Mouse (Mus musculus): Measurements from ENCODE around the gene Tmod4. TPM values are rescaled to one million over a fixed set of nuclear protein-coding genes. Genes with fewer than 3 reads are reported as not detected.
"Not testable (repeated sequence)": the region's sequence is repeated elsewhere in the genome, so short reads cannot be mapped to it uniquely, and the experiment has no call there.

Gene Tmod4
- total RNA-seq (2021) = 1.4 TPM in 1 of 2 replicates, not detected in the other
- long read RNA-seq, experiment 1, partial matches to known transcripts = 1 of 1 reads
- long read RNA-seq, experiment 1, other reads (novel, unspliced or antisense) = 0 of 1 reads
- long read RNA-seq, experiment 2 = 0 reads

DNA sequence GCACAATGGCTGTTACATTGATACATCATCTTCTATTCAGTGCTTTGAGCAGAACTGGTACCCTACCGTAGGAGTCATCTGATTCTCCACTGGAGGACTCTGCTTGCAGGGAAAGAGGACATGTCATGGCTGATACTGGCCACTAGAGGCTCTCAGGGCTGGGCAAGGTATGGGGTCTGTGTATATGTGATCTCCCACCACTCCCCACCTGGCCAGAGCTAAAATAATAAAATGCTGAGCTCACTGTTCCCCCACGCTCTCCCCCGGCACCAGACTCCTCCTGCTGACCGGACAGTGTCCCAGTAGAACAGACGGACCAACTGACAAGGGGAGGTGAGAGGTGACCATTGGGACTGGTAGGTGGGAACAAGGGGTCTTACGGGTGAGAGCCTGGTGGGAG, at the start of gene Tmod4:
Gene Tmod4, plus strand, starts transcription at position 231 of the 400 bp plus-strand sequence.
- no peak for DNase-seq

DNA sequence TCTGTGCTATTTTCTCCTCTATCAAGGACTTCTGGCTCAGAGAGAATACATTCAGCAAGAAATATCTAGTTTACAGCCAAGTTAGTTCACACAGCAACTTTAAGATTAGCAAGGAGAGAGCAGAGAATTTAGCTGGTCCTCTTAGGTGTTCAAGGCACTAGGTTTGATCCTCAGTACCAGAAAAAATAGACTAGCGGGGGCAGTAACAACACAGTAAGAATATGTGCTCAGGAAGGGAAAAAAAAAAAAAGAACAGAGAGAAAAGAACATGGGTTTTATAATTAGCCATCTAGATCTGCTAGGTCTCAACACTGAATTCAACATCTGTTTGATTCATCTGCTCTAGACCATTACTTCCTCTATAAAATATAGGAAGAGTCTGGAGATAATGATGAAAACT, 36.2 kb upstream of the Tmod4 start:
- DNase-seq = no peak

- DNase-seq = no peak
Observed at GRCm38 (mm10) chr3:95100854-95101253, 23.4 kb upstream of the Tmod4 start.

DNA sequence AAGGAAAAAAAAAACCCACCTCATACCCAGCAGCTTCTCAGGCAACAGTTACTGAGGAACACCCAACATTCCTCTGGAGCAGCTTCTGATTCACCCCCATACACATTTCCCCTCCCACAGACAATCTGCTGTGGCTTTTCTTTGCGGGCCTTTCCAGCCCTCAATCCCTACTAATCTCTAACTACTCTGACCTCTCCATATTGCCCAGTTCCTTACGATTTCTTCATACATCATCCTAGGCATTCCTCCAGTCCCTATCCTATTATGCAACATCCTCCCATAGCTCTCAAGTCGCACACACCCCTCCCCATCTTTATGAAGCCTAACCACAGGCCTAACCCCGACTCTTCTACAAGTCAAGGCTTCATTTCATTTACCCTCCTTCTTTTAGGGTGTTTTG, 19.2 kb upstream of the Tmod4 start:
- no peak for DNase-seq

DNA sequence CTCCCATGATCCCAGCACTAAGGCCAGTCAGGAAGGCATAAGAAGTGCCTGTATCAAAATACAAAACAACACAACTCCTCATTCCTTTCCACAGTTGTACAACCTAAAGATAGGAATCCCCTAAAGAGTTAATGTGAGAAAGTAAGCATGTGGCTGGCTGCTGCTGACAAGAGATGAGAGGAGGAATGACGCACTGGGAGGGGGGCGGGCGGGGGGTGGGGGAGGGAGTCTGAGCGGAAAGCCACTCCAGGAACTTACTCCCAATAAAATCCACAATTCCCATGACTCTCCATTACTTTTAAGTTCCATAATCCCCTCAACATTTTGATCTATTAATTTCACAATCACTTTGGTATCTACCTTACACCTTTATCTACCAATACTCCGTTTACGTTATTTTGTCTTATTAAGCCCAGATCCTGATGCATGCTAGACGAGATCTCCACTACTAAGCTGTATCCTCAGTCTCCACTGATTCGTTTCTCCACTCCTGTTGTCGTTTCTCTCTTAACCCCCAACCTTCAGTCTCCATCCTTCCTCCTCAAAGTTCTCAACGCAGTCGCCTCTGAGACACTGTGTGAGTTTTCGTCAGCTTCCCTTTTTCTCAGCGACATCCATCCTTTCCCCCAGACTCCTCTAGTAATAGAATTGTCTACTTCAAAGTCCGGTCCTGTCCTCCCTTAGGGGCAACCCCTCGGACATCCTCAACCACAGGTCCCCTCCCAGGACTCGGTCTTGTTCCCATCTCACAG, 18.5 kb upstream of the Tmod4 start:
- DNase-seq = no peak

GRCm38 (mm10) chr3:95106338-95107117, 17.7 kb upstream of the Tmod4 start, which contains the start of gene Pip5k1a:
Gene Pip5k1a, minus strand, starts transcription at chr3:95106930.
- peak; percentile 98 for DNase-seq

GRCm38 (mm10) chr3:95107308-95107707, 17.0 kb upstream of the Tmod4 start:
- DNase-seq = not testable (repeated sequence)

GRCm38 (mm10) chr3:95107898-95108297, 16.4 kb upstream of the Tmod4 start:
- no peak for DNase-seq

DNA sequence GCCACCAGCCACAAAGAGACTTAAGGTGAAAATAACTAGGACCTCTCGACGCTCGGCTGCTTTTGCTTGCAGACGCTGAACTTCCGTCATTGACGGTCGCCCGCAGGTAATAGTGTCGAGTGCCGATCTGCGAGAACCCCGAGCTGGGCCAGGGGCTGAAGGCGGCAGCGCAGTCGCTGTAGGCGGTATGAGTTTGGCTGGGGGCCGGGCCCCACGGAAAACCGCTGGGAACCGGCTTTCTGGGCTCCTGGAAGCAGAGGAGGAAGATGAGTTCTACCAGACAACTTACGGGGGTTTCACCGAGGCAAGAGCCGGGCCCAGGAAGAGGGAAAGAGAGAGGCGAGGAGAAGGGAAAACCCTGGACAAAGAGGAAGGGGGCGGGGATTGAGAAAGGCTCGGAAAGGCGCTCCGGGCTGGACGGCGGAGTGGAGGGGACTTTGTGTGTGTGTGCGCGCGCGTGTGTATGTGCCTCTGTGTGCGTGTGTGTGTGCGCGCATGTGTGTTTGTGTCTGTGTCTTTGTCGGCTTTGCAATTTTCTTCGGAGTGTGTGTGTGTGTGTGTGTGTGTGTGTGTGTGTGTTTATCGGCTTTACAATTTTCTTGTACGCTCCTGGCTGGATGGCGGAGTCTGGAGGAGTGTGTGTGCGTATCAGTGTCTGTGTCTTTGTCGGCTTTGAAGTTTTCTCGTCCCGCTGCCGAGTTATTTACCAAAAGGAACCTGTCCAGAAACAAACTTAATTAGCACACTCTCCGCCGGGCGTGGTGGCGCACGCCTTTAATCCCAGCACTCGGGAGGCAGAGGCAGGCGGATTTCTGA, 13.2 kb upstream of the Tmod4 start, which contains the start of gene Vps72:
Gene Vps72, plus strand, starts transcription at position 112 of the 816 bp plus-strand sequence.
- peak; percentile 95 for DNase-seq

GRCm38 (mm10) chr3:95112760-95113159, 11.5 kb upstream of the Tmod4 start:
- DNase-seq = no peak

DNA sequence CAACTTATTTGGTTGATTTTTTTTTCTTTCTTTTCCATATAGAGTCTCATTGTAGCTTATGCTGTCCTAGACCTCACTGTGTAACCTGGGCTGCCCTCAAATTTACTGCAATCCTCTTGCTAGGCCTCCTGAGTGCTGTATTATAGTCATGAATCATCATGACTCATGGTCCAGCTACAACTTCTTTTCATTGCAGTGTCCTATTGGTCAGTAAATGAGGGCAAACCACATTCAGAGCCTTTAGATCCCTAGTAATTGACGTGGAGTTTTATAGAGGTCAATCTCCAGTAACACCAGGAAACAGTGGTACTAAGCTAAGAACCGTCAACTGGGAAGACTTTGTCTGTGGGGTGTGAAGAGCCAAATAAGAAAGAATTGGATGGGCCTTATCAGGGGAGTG, 6.5 kb upstream of the Tmod4 start:
- no peak for DNase-seq

DNA sequence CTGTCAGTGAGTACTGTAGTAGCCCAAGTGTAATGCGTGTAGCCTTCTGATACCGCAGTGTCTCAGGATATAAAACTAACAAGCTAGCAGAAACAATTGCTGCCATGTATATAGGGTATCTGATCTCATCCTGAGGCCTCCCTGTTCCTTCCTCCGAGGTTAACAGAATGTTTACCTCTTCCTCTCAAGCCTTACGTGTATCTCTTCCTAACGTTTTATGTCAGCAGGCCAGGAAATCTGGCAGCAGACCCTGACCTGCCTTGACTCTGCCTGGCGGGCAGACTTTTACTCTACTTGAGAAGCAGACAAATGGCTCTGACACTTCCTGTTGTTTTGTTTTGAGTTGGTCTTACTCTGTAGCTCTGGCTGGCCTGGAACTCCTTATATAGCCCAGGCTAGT, 2.7 kb upstream of the Tmod4 start:
- DNase-seq = no peak

GRCm38 (mm10) chr3:95124972-95125371, 696 bp downstream of the Tmod4 start:
- peak; percentile 80 for DNase-seq

GRCm38 (mm10) chr3:95129226-95129651, 5.0 kb downstream of the Tmod4 start:
- DNase-seq = no peak

DNA sequence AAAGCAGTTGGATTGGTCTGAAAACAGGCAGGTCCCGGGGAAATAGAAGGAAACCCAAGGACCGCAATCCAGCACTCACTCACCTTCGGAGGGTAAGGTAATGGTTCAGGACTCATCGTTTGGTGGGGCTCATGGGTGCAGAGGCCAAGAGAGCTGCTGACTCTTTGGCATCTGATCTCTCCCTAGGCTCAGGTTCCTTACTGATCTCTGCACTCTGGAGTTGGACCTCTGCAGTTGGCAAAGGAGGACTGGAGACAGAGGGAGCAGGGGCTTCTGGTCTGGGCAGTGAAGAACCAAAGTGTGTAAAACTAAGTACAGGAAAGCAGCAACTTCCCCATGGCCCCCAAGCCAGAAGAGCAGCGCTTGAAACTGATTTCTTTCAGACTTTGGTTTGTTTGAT, 5.8 kb downstream of the Tmod4 start:
- DNase-seq = no peak

- not testable (repeated sequence) for DNase-seq
Observed at GRCm38 (mm10) chr3:95132389-95132788, 8.1 kb downstream of the Tmod4 start.

- no peak for DNase-seq
Observed at GRCm38 (mm10) chr3:95133176-95133575, 8.9 kb downstream of the Tmod4 start.

DNA sequence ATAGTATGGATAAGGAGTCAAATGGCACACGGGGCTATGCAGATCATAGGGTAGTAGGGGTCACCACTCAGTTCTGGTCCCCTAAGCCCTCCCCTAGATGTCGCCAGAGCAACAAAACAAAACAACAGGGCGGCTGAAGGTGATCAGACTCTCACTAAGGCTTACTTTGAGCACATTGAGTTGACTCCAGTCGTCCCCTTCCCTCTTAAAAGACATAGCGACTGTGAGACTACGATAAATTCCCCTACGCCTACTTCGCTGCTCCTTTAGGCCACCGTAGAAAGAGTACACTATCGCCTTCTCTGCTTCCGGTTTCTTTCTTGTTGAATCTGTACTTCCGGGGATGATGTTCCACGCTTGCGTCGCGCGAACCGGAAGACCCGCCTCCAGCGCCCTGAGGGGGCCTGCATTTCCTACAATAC, 9.4 kb downstream of the Tmod4 start, which contains the start of the genes Scnm1 and Lysmd1:
Gene Scnm1, minus strand, starts transcription at position 332 of the 422 bp plus-strand sequence.
Gene Lysmd1, plus strand, starts transcription at position 409 of the 422 bp plus-strand sequence.
- peak; percentile 93 for DNase-seq

GRCm38 (mm10) chr3:95134133-95134532, 9.9 kb downstream of the Tmod4 start:
- DNase-seq = not testable (repeated sequence)

GRCm38 (mm10) chr3:95135023-95135422, 10.7 kb downstream of the Tmod4 start:
- peak; percentile 75 for DNase-seq

- DNase-seq = no peak
Observed at GRCm38 (mm10) chr3:95135433-95136052, 11.3 kb downstream of the Tmod4 start.
